Mouse (Mus musculus) erythroblast, embryonic 14.5 days (primary cell): ENCODE data around the gene Aen. TPM values are rescaled to one million over a fixed set of nuclear protein-coding genes. Genes with fewer than 3 reads are reported as not detected.

Experiments
- H3K27me3 ChIP-seq: 2 replicates; pipeline ENCODE4 v1.6.1; 2012; ENCODE audit warnings: inconsistent platforms; ENCODE audit not compliant: control insufficient read depth
- H3K36me3 ChIP-seq: 2 replicates; pipeline ENCODE4 v1.6.1; 2012; ENCODE audit warnings: mild to moderate bottlenecking, inconsistent platforms; ENCODE audit not compliant: control insufficient read depth
- H3K4me1 ChIP-seq: 2 replicates; pipeline ENCODE4 v1.6.1; 2012; ENCODE audit warnings: inconsistent platforms; ENCODE audit not compliant: control insufficient read depth
- H3K4me3 ChIP-seq: replicated peaks from 2 replicates; pipeline ENCODE3; 2012; ENCODE audit warnings: moderate library complexity, mild to moderate bottlenecking, inconsistent platforms
- H3K9me3 ChIP-seq: 2 replicates; pipeline ENCODE4 v1.6.1; 2012; ENCODE audit warnings: low read length, inconsistent platforms, mixed read lengths; ENCODE audit not compliant: control insufficient read depth
- GATA1 ChIP-seq: IDR thresholded peaks from 2 replicates; pipeline ENCODE4 v1.6.1; 2012; ENCODE audit warnings: low read length, inconsistent platforms, mixed read lengths
- TAL1 ChIP-seq: IDR thresholded peaks from 3 replicates; pipeline ENCODE4 v1.6.1; 2012; ENCODE audit warnings: low read length, inconsistent platforms, mixed read lengths
- polyA plus RNA-seq: library from polyadenylated mRNA; stranded (reverse); fragments of >175 nt; gene quantifications from 2 replicates; pipeline ENCODE4 v1.2.3, GENCODE M21; 2012

Aen gene
- polyA plus RNA-seq, 1 experiment, result 2.5 TPM

DNA sequence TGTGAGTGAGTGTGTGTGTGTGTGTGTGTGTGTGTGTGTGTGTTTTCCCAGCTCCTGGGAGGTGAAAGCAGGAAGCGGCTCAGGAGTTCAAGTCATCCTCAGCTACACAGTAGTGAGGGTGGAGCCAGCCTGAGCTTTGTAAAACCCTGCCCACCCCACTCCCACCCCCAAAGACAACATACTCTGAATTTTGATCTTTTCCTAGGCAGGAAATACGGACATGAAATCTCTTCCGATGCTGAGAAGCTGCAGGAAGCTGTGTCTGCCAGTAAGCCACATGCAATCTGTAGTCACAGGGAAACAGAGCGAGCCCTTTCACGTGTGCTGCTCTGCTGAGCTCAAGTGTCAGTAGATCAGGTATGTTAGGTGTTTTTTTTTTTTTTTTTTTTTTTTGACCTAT, 26.9 kb upstream of the Aen start:
- no peaks in the 10 kb centered on the region for H3K9me3 ChIP-seq
- TF ChIP-seq GATA1 (no peak), TAL1 (no peak)
- H3K4me3 ChIP-seq, result no peak overlapping the region
- H3K4me1 ChIP-seq, result peaks cover 3% of the 10 kb centered on the region
- H3K36me3 ChIP-seq, result no peaks in the 10 kb centered on the region
- H3K27me3 ChIP-seq, result no peaks in the 10 kb centered on the region

DNA sequence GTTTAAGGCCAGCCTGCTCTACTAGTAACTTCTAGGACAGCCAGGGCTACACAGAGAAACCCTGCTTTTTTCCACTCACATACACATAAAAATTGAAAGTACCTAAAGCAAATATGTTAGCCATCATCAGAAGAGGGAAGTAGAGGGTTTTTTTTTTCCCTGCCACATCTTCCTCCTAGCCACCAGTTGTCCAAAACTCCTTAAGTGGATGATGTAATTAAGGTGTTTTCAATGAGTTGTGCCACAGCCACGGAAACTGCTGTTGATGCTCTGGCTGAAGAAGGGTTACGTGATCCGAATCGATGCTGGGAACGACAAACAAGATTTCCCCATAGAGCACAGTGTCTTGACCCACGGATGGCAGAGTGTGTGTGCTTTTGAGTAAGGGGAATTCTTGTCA, 23.3 kb upstream of the Aen start:
- no peak overlapping the region for H3K4me3 ChIP-seq
- no peaks in the 10 kb centered on the region for H3K4me1 ChIP-seq
- H3K9me3 ChIP-seq, result no peaks in the 10 kb centered on the region
- H3K36me3 ChIP-seq, result no peaks in the 10 kb centered on the region
- no peak for TF ChIP-seq TAL1
- H3K27me3 ChIP-seq, result peaks cover 2% of the 10 kb centered on the region; the same call in 1 of the 2 replicates

DNA sequence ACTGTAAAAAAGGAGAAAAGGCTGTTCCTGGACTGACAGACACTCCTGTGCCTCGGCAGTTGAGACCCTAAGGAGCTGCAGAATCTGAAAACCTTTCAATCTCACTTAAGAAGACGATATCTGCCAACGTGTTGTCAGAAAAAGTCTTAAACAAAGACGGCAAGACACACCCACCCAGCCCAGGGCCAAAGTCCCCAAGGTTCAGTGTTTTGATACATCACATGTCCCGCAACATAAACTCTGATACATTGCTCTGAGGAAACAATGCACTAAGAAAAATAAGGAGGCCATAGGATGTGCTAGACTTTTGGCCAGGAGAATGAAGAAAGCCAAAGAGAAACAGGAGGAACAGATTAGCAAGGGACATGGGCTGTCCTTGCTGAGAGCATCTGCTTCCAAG, 22.8 kb upstream of the Aen start:
- no peaks in the 10 kb centered on the region for H3K9me3 ChIP-seq
- H3K36me3 ChIP-seq, result no peaks in the 10 kb centered on the region
- TF ChIP-seq GATA1 (no peak), TAL1 (no peak)
- H3K27me3 ChIP-seq, result peaks cover 2% of the 10 kb centered on the region; the same call in 1 of the 2 replicates
- H3K4me3 ChIP-seq, result no peak overlapping the region
- no peaks in the 10 kb centered on the region for H3K4me1 ChIP-seq

DNA sequence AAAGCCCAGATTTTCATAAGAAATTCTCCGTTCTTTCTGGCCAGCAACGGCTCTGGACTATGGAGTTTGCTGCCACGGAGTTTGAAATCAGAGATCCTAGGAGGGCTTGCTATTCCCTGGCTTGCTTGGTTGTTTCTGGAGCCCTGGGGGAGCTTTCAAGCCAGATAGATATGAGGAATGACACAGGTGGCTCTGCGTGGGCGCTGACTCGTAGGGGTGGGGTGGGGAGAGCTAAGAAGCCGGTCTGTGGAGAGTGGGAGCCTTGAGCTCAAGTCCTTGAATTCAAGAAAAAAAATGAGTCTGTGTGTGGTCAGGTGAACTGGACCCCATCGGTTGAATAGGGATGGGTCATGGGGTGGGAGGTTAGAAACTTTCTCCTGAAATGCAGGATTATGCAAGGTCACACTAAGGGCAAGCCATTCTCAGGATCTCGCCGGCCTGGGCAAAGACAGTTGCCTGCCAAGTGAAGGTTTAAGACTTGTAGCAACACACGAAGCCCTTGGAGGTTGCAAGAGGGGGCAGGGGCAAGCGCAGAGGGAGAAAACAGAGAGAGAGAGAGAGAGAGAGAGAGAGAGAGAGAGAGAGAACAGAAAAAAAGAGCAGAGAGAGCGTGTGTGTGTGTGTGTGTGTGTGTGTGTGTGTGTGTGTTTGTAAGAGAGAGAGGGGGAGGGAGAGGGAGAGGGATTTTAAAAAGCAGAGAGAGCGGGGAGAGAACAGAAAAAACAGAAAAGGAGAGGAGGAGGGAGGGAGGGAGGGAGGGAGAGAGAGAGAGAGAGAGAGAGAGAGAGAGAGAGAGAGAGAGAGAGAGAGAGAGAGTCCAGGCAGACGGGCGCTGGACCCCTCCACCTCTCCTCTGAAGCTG, 13.8 kb upstream of the Aen start:
- Histone ChIP-seq H3K9me3 (peaks cover 5% of the 10 kb centered on the region; the same call in 1 of the 2 replicates), H3K36me3 (no peaks in the 10 kb centered on the region), H3K4me3 (no peak overlapping the region), H3K4me1 (no peaks in the 10 kb centered on the region), H3K27me3 (peaks cover 83% of the 10 kb centered on the region)
- TF ChIP-seq GATA1 (no peak), TAL1 (no peak)

DNA sequence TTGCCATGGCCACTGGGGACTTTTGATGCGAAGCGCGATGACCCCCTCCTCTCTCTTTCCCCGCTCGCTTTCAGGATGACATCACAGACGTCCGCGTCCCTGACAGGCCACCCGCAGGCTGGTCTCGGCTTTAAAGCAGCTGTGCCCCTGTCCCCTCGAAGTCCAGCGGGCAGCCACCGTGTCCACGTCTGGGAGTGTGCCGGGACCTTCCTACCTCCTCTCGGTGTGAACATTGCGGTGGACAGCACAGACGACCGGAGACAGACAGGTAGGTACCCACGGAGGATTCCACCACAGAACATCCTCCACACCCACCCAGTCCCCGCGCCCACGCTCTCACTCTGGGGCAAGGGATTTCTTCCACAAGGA, 13.2 kb upstream of the Aen start:
- TF ChIP-seq TAL1 (no peak), GATA1 (no peak)
- Histone ChIP-seq H3K9me3 (peaks cover 5% of the 10 kb centered on the region; the same call in 1 of the 2 replicates), H3K36me3 (no peaks in the 10 kb centered on the region), H3K4me3 (no peak overlapping the region), H3K4me1 (no peaks in the 10 kb centered on the region), H3K27me3 (peaks cover 86% of the 10 kb centered on the region)

DNA sequence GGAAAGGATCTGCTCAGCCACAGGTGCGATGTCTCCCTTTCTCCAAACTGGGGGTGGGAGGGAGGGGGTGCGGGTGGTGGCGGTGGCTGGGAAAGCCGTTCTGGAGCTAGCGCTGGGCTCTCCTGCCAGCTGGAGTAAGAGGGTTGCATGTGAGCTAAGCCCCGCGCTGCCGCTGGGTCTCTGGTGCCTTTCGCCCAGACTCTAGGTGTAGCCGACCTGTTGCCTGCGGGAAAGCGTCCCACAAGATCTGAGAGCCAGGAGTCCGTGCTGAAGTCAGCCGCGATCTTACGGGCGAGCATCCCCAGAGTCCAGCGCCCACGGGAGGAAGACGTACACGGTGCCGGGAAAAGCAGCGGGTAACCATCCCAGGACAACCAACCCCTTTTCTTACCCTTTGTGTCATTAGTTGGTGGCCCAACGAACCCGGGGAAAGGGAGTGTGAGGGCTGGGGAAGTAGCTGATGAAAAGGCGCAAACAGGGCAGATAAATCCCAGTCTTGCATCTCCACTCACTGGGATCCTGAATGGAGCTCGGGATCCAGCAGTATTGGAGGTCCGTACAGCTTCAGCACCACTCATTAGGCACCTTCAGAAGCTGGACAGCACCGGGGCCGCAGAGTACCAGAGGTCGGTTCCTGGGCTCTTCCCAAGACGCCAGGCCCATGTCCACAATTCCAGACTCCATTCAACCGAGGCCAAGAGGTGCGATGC, 12.5 kb upstream of the Aen start:
- H3K27me3 ChIP-seq, result peaks cover 93% of the 10 kb centered on the region
- peaks cover 5% of the 10 kb centered on the region; the same call in 1 of the 2 replicates for H3K9me3 ChIP-seq
- no peaks in the 10 kb centered on the region for H3K36me3 ChIP-seq
- no peak overlapping the region for H3K4me3 ChIP-seq
- TF ChIP-seq TAL1 (no peak), GATA1 (no peak)
- no peaks in the 10 kb centered on the region for H3K4me1 ChIP-seq

DNA sequence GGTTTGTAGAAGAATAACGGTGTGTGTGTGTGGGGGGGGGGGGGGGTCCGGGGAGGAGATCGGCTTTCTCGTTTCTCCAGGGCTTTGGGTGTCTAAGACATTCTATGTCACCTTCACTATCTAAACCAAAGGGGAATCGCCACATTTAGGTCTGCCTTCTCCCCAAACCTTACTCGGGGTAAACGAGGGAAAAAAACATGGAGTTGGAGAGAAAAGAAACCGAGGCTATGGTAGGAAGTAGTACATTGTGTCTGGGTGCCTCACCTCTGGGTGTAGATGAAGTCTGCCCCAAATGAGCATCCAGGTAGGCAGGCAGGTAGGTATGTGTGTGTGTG, 12.0 kb upstream of the Aen start:
- no peak for TF ChIP-seq TAL1
- no peak for TF ChIP-seq GATA1
- Histone ChIP-seq H3K9me3 (peaks cover 5% of the 10 kb centered on the region; the same call in 1 of the 2 replicates), H3K4me1 (no peaks in the 10 kb centered on the region), H3K4me3 (no peak overlapping the region), H3K36me3 (no peaks in the 10 kb centered on the region), H3K27me3 (peaks cover 95% of the 10 kb centered on the region)

DNA sequence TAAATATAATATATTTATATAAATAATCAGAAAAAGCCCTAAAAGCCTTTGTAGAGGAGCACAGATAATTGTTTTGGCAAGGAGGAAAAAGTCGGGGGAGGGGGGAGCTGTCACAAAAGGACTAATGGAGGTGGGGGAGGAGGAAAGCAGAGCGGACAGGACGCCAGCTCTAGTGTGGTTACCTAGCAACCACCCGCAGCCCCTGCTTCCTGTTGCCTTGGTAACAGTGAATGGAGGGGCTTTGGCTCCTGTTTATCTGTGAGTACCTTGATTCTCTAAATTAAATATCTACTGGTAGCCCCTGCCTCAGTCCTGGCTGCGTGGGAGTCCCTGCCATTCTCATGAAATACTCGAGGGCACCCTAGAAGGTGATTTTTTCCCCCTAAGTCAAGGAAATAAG, 11.5 kb upstream of the Aen start:
- Histone ChIP-seq H3K4me1 (no peaks in the 10 kb centered on the region), H3K9me3 (peaks cover 5% of the 10 kb centered on the region; the same call in 1 of the 2 replicates), H3K27me3 (peaks cover 97% of the 10 kb centered on the region), H3K36me3 (no peaks in the 10 kb centered on the region), H3K4me3 (no peak overlapping the region)
- TF ChIP-seq GATA1, result no peak
- no peak for TF ChIP-seq TAL1

DNA sequence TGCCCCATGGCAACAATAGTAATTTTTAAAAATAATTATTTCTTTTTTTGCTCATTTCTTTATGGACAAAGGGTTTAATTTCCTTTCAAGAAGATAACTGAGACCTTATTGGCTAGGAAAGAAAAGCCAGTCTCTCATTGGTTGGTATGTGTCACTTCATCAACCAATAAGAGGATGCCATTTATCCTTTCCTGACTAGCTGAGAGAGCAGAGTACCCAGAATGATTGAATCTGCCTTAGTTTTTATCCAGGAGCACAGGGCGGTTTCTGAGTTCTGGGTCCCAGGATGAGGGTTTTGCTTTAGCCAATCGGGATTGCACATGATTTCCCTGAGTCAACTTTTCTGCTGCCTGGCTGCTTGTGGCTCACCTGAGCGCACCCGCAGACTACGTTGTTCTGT, 10.2 kb upstream of the Aen start:
- TF ChIP-seq GATA1 (no peak), TAL1 (no peak)
- Histone ChIP-seq H3K36me3 (no peaks in the 10 kb centered on the region), H3K4me1 (no peaks in the 10 kb centered on the region), H3K4me3 (no peak overlapping the region), H3K27me3 (peaks cover 94% of the 10 kb centered on the region), H3K9me3 (peaks cover 5% of the 10 kb centered on the region; the same call in 1 of the 2 replicates)
